Mouse (Mus musculus) intestine, embryonic 15.5 days (tissue): ENCODE measurements around the gene Smbd1. TPM values are rescaled to one million over a fixed set of nuclear protein-coding genes. Genes with fewer than 3 reads are reported as not detected.

Experiments
- ATAC-seq: fragments of 200-750 bp; cut with Nextera tagmentation; 2 replicates; pipeline ENCODE4 v1.8.0; 2017; ENCODE audit warnings: moderate TSS enrichment, moderate library complexity
- H3K27ac ChIP-seq: fragments of 300-500 bp; sonication (generic); 2 replicates; pipeline ENCODE4 v1.5.1; 2015; ENCODE audit warnings: mild to moderate bottlenecking, inconsistent platforms
- H3K27me3 ChIP-seq: fragments of 300-500 bp; sonication (generic); replicated peaks from 2 replicates; pipeline ENCODE4 v1.6.1; 2015; ENCODE audit warnings: inconsistent platforms
- H3K36me3 ChIP-seq: fragments of 300-500 bp; sonication (generic); 2 replicates; pipeline ENCODE4 v1.6.1; 2015; ENCODE audit warnings: inconsistent platforms
- H3K4me1 ChIP-seq: fragments of 300-500 bp; sonication (generic); replicated peaks from 2 replicates; pipeline ENCODE4 v1.6.1; 2015; ENCODE audit warnings: inconsistent platforms
- H3K4me2 ChIP-seq: fragments of 300-500 bp; sonication (generic); replicated peaks from 2 replicates; pipeline ENCODE4 v1.6.1; 2015; ENCODE audit warnings: mild to moderate bottlenecking, inconsistent platforms
- H3K4me3 ChIP-seq: fragments of 300-500 bp; sonication (generic); replicated peaks from 2 replicates; pipeline ENCODE4 v1.5.1; 2015; ENCODE audit warnings: inconsistent platforms
- H3K9ac ChIP-seq: fragments of 300-500 bp; sonication (generic); 2 replicates; pipeline ENCODE4 v1.6.1; 2015; ENCODE audit warnings: inconsistent platforms
- H3K9me3 ChIP-seq: fragments of 300-500 bp; sonication (generic); 2 replicates; pipeline ENCODE4 v1.6.1; 2016; ENCODE audit warnings: inconsistent platforms
- WGBS: fragments of 180-500 bp; shearing (Covaris S2); methylation state at CpG from one replicate; pipeline ENCODE4 v1.1.7; 2015; 5-methylcytosine and 5-hydroxymethylcytosine counted together
- polyA plus RNA-seq: library from polyadenylated mRNA; unstranded; fragments of >200 nt; fragmentation: Nextera tagmentation; extraction: Ambion mirVana; gene quantifications from 2 replicates; pipeline ENCODE4 v1.2.1, GENCODE M21; 2015

The Smbd1 gene
- polyA plus RNA-seq, 1 experiment from 2014 or later, result 1.0 TPM

- peaks cover 23% of the 10 kb centered on the region for H3K36me3 ChIP-seq
- WGBS, result 89% methylated on average over 13 of the region's 13 CpGs
- ATAC-seq, result no peak
Observed at GRCm38 (mm10) chr16:32824061-32824460, 13.8 kb upstream of the Smbd1 start.

GRCm38 (mm10) chr16:32823487-32823886 lies 13.2 kb upstream of the Smbd1 start:
- ATAC-seq, result no peak
- Histone ChIP-seq H3K4me1 (peaks cover 7% of the 10 kb centered on the region), H3K4me2 (no peak overlapping the region), H3K36me3 (peaks cover 20% of the 10 kb centered on the region), H3K27me3 (no peaks in the 10 kb centered on the region), H3K9ac (no peak overlapping the region), H3K27ac (no peak overlapping the region), H3K9me3 (no peaks in the 10 kb centered on the region), H3K4me3 (no peak overlapping the region)
- WGBS, result 87% methylated on average over 8 of the region's 8 CpGs

More at GRCm38 (mm10) chr16:32824061-32824460, 13.8 kb upstream of the Smbd1 start:
- Histone ChIP-seq H3K27me3 (no peaks in the 10 kb centered on the region), H3K9me3 (no peaks in the 10 kb centered on the region), H3K9ac (no peak overlapping the region), H3K27ac (no peak overlapping the region), H3K4me1 (peaks cover 7% of the 10 kb centered on the region), H3K4me2 (no peak overlapping the region), H3K4me3 (no peak overlapping the region)

- 83% methylated on average over 5 of the region's 5 CpGs for WGBS
- H3K9ac ChIP-seq, result no peak overlapping the region
- no peak overlapping the region for H3K4me3 ChIP-seq
- H3K36me3 ChIP-seq, result peaks cover 20% of the 10 kb centered on the region
- H3K9me3 ChIP-seq, result no peaks in the 10 kb centered on the region
- H3K27ac ChIP-seq, result no peak overlapping the region
- ATAC-seq, result no peak
- no peak overlapping the region for H3K4me2 ChIP-seq
- no peaks in the 10 kb centered on the region for H3K27me3 ChIP-seq
- H3K4me1 ChIP-seq, result peaks cover 7% of the 10 kb centered on the region
Observed at GRCm38 (mm10) chr16:32822881-32823280, 12.6 kb upstream of the Smbd1 start.

GRCm38 (mm10) chr16:32822450-32822827 lies 12.2 kb upstream of the Smbd1 start:
- Histone ChIP-seq H3K36me3 (peaks cover 20% of the 10 kb centered on the region), H3K9ac (no peak overlapping the region), H3K4me2 (no peak overlapping the region), H3K4me1 (peaks cover 7% of the 10 kb centered on the region), H3K27ac (0 out of 2 replicates have a peak overlapping the region, but pooled peaks have one; percentile 27), H3K9me3 (no peaks in the 10 kb centered on the region), H3K4me3 (no peak overlapping the region), H3K27me3 (no peaks in the 10 kb centered on the region)
- no peak for ATAC-seq
- 69% methylated on average over 6 of the region's 6 CpGs for WGBS

- H3K4me1 ChIP-seq, result peaks cover 7% of the 10 kb centered on the region
- peak; percentile 60 for ATAC-seq
- 43% methylated on average over 10 of the region's 10 CpGs for WGBS
- no peaks in the 10 kb centered on the region for H3K27me3 ChIP-seq
- H3K4me3 ChIP-seq, result no peak overlapping the region
- H3K9me3 ChIP-seq, result no peaks in the 10 kb centered on the region
- H3K4me2 ChIP-seq, result no peak overlapping the region
- no peak overlapping the region for H3K9ac ChIP-seq
- 0 out of 2 replicates have a peak overlapping the region, but pooled peaks have one; percentile 27 for H3K27ac ChIP-seq
- peaks cover 20% of the 10 kb centered on the region for H3K36me3 ChIP-seq
Observed at GRCm38 (mm10) chr16:32821772-32822449, 11.6 kb upstream of the Smbd1 start.

- no peaks in the 10 kb centered on the region for H3K27me3 ChIP-seq
- no peaks in the 10 kb centered on the region for H3K9me3 ChIP-seq
- no peak overlapping the region for H3K4me2 ChIP-seq
- no peak overlapping the region for H3K27ac ChIP-seq
- 82% methylated on average over 5 of the region's 5 CpGs for WGBS
- no peak overlapping the region for H3K9ac ChIP-seq
- 0 out of 2 replicates have a peak, but pooled peaks cover 4% of the 10 kb centered on the region for H3K36me3 ChIP-seq
- H3K4me1 ChIP-seq, result peaks cover 19% of the 10 kb centered on the region
- ATAC-seq, result no peak
- no peak overlapping the region for H3K4me3 ChIP-seq
Observed at GRCm38 (mm10) chr16:32818441-32818840, 8.2 kb upstream of the Smbd1 start.

GRCm38 (mm10) chr16:32818036-32818435 lies 7.8 kb upstream of the Smbd1 start:
- Histone ChIP-seq H3K4me2 (no peak overlapping the region), H3K9ac (no peak overlapping the region), H3K36me3 (0 out of 2 replicates have a peak, but pooled peaks cover under 1% of the 10 kb centered on the region), H3K9me3 (no peaks in the 10 kb centered on the region), H3K4me3 (no peak overlapping the region), H3K27me3 (no peaks in the 10 kb centered on the region), H3K4me1 (peaks cover 19% of the 10 kb centered on the region), H3K27ac (no peak overlapping the region)
- no peak for ATAC-seq
- 91% methylated on average over 4 of the region's 4 CpGs for WGBS

GRCm38 (mm10) chr16:32815160-32815605 lies 4.9 kb upstream of the Smbd1 start:
- Histone ChIP-seq H3K36me3 (no peaks in the 10 kb centered on the region), H3K27ac (no peak overlapping the region), H3K9me3 (no peaks in the 10 kb centered on the region), H3K4me3 (peak overlapping the region; percentile 29), H3K27me3 (no peaks in the 10 kb centered on the region), H3K9ac (no peak overlapping the region), H3K4me2 (peak overlapping the region; percentile 67), H3K4me1 (peaks cover 12% of the 10 kb centered on the region; the same call in 1 of the 2 replicates)
- peak; percentile 53 for ATAC-seq
- WGBS, result 2% methylated on average over 6 of the region's 6 CpGs

GRCm38 (mm10) chr16:32814539-32814938 lies 4.3 kb upstream of the Smbd1 start:
- Histone ChIP-seq H3K36me3 (no peaks in the 10 kb centered on the region), H3K27me3 (no peaks in the 10 kb centered on the region), H3K9ac (peak overlapping the region; percentile 36; the same call in 1 of the 2 replicates), H3K4me1 (peaks cover 12% of the 10 kb centered on the region; the same call in 1 of the 2 replicates), H3K4me2 (peak overlapping the region; percentile 67), H3K4me3 (peak overlapping the region; percentile 29), H3K9me3 (no peaks in the 10 kb centered on the region), H3K27ac (no peak overlapping the region)
- peak; percentile 44; the same call in 1 of the 2 replicates for ATAC-seq
- WGBS, result 16% methylated on average over 14 of the region's 14 CpGs

GRCm38 (mm10) chr16:32813771-32814170 lies 3.5 kb upstream of the Smbd1 start:
- H3K4me1 ChIP-seq, result peaks cover 12% of the 10 kb centered on the region; the same call in 1 of the 2 replicates
- H3K9me3 ChIP-seq, result no peaks in the 10 kb centered on the region
- no peak overlapping the region for H3K27ac ChIP-seq
- 77% methylated on average over 3 of the region's 3 CpGs for WGBS
- H3K9ac ChIP-seq, result no peak overlapping the region
- no peak for ATAC-seq
- 0 out of 2 replicates have a peak overlapping the region, but pooled peaks have one; percentile 67 for H3K4me2 ChIP-seq
- no peaks in the 10 kb centered on the region for H3K27me3 ChIP-seq
- no peak overlapping the region for H3K4me3 ChIP-seq
- no peaks in the 10 kb centered on the region for H3K36me3 ChIP-seq

GRCm38 (mm10) chr16:32813362-32813761 lies 3.1 kb upstream of the Smbd1 start:
- H3K4me3 ChIP-seq, result no peak overlapping the region

GRCm38 (mm10) chr16:32812888-32813361 lies 2.6 kb upstream of the Smbd1 start:
- peak; percentile 46 for ATAC-seq
- no peak overlapping the region for H3K4me3 ChIP-seq

More at GRCm38 (mm10) chr16:32813362-32813761, 3.1 kb upstream of the Smbd1 start:
- Histone ChIP-seq H3K27ac (no peak overlapping the region), H3K36me3 (no peaks in the 10 kb centered on the region), H3K4me1 (peaks cover 12% of the 10 kb centered on the region; the same call in 1 of the 2 replicates), H3K9me3 (no peaks in the 10 kb centered on the region), H3K9ac (no peak overlapping the region), H3K4me2 (peak overlapping the region; percentile 17), H3K27me3 (no peaks in the 10 kb centered on the region)
- ATAC-seq, result no peak
- WGBS, result 54% methylated on average over 9 of the region's 9 CpGs

More at GRCm38 (mm10) chr16:32812888-32813361, 2.6 kb upstream of the Smbd1 start:
- H3K27me3 ChIP-seq, result no peaks in the 10 kb centered on the region
- H3K36me3 ChIP-seq, result no peaks in the 10 kb centered on the region
- H3K9ac ChIP-seq, result no peak overlapping the region
- no peaks in the 10 kb centered on the region for H3K9me3 ChIP-seq
- 1% methylated on average over 9 of the region's 9 CpGs for WGBS
- H3K4me2 ChIP-seq, result peak overlapping the region; percentile 17
- no peak overlapping the region for H3K27ac ChIP-seq
- peaks cover 14% of the 10 kb centered on the region; the same call in 1 of the 2 replicates for H3K4me1 ChIP-seq
